Mouse (Mus musculus) heart, embryonic 10.5 days (tissue): Measurements from ENCODE around the gene Macf1. TPM values are rescaled to one million over a fixed set of nuclear protein-coding genes. Genes with fewer than 3 reads are reported as not detected.

ENCODE experiments used
- DNase-seq: peaks from one replicate; pipeline ENCODE4 v3.0.0-alpha.2; 2017; ENCODE audit warnings: low spot score
- H3K27ac ChIP-seq: fragments of 300-500 bp; sonication (generic); 2 replicates; pipeline ENCODE4 v1.5.1; 2016; ENCODE audit warnings: mild to moderate bottlenecking
- H3K27me3 ChIP-seq: fragments of 300-500 bp; sonication (generic); 2 replicates; pipeline ENCODE4 v1.6.1; 2016; ENCODE audit warnings: mild to moderate bottlenecking; ENCODE audit not compliant: poor library complexity, insufficient read depth, severe bottlenecking
- H3K36me3 ChIP-seq: fragments of 300-500 bp; sonication (generic); 2 replicates; pipeline ENCODE4 v1.6.1; 2016; ENCODE audit warnings: mild to moderate bottlenecking, moderate library complexity
- H3K4me1 ChIP-seq: fragments of 300-500 bp; sonication (generic); 2 replicates; pipeline ENCODE4 v1.6.1; 2016; ENCODE audit warnings: mild to moderate bottlenecking
- H3K4me3 ChIP-seq: fragments of 300-500 bp; sonication (generic); 2 replicates; pipeline ENCODE4 v1.5.1; 2016; ENCODE audit warnings: mild to moderate bottlenecking, moderate library complexity
- H3K9me3 ChIP-seq: fragments of 300-500 bp; sonication (generic); 2 replicates; pipeline ENCODE4 v1.6.1; 2016; ENCODE audit warnings: mild to moderate bottlenecking, moderate library complexity
- WGBS: fragments of 180-500 bp; shearing (Covaris S2); methylation state at CpG from one replicate; pipeline ENCODE4 v1.1.7; 2016; 5-methylcytosine and 5-hydroxymethylcytosine counted together
- polyA plus RNA-seq: library from polyadenylated mRNA; unstranded; fragments of >200 nt; fragmentation: Nextera tagmentation; extraction: Ambion mirVana; gene quantifications from 2 replicates; pipeline ENCODE4 v1.2.1, GENCODE M21; 2016

Macf1 gene
- polyA plus RNA-seq, 1 experiment from 2014 or later, result 57.4 TPM

DNA sequence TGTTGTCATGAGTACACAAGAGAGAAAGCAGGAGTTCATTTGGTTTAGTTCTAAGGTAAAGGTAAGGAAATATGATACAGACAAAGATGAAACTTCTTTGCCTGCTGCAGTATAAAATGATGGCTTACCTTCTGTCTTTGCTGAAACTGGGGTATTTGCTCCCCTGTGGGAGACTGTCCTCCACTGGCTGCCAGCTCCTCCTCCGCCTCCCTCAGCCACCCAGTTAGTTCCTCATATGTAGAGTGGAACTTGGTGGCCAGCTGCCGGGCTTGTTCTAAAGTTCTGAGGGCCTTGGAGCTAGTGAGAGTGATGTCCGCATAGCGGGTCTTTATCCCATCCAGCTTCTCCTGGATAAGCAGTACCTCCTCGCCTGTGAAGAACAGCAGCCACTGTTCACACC is 289.3 kb downstream of the Macf1 start:
- Histone ChIP-seq H3K27me3 (no peaks in the 10 kb centered on the region), H3K9me3 (0 out of 2 replicates have a peak, but pooled peaks cover 3% of the 10 kb centered on the region), H3K4me1 (0 out of 2 replicates have a peak, but pooled peaks cover 4% of the 10 kb centered on the region), H3K36me3 (peaks cover 95% of the 10 kb centered on the region), H3K27ac (no peak overlapping the region), H3K4me3 (no peak overlapping the region)
- WGBS, result 88% methylated on average over 5 of the region's 5 CpGs
- no peak for DNase-seq

DNA sequence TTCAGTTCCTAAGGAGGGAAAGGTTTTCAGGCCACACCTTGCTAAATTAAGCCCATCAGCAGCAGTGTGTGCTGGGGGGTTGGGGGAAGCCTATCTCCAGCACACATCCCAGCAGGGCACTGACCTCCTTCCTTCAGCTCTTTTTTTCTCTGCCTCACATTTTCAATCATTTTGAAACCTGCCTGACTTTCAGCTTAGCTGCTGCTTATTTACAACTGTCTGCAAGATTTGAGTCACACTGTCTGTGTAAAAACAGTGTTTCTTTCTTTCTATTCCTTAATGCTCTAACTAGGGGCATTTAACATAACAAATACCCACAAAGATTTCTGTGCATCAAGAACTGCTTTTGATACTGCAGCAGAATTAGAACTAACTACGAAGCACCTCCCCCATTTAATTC is 289.9 kb downstream of the Macf1 start:
- peaks cover 94% of the 10 kb centered on the region for H3K36me3 ChIP-seq
- peak; percentile 38 for DNase-seq
- no peak overlapping the region for H3K4me3 ChIP-seq
- 93% methylated on average over 1 of the region's 1 CpGs for WGBS
- no peak overlapping the region for H3K27ac ChIP-seq
- H3K4me1 ChIP-seq, result 0 out of 2 replicates have a peak, but pooled peaks cover 4% of the 10 kb centered on the region
- 0 out of 2 replicates have a peak, but pooled peaks cover 3% of the 10 kb centered on the region for H3K9me3 ChIP-seq
- no peaks in the 10 kb centered on the region for H3K27me3 ChIP-seq

DNA sequence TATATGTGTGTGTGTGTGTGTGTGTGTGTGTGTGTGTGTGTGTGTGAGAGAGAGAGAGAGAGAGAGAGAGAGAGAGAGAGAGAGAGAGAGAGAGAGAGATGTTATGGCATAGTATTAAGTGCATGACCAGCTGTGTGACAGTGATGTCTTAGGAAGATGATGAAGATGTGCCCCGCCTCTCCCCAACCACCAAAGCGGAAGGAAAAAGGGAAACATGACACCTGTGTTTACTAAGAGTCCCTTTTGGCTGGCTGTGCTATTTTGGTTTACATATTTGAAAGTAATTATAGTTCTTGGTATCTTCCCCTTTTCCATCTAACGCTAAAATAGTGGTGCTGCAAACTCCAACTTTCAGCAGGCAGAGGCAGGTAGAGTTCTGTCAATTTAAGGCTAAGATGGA is 291.2 kb downstream of the Macf1 start:
- H3K4me1 ChIP-seq, result 0 out of 2 replicates have a peak, but pooled peaks cover 4% of the 10 kb centered on the region
- no peak for DNase-seq
- 0 out of 2 replicates have a peak, but pooled peaks cover 3% of the 10 kb centered on the region for H3K9me3 ChIP-seq
- no peak overlapping the region for H3K27ac ChIP-seq
- H3K27me3 ChIP-seq, result no peaks in the 10 kb centered on the region
- no peak overlapping the region for H3K4me3 ChIP-seq
- 85% methylated on average over 3 of the region's 3 CpGs for WGBS
- peaks cover 96% of the 10 kb centered on the region for H3K36me3 ChIP-seq

DNA sequence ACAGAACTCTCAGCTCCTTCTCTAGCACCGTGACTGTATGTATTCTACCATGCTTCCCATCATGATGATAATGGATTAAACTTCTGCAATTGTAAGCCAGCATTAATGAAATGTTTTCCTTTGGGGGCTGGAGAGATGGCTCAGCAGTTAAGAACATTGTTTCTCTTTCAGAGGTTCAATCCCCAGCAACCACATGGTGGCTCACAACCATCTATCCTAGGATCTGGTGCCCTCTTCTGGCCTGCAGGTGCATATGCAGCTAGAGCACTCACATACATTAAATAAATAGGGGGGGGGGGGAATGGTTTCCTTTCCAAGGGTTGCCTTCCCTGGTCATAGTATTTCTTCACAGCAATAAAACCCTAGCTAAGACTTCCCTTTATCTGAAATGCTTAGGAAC is 292.0 kb downstream of the Macf1 start:
- H3K4me1 ChIP-seq, result no peaks in the 10 kb centered on the region
- no peak for DNase-seq
- no peak overlapping the region for H3K27ac ChIP-seq
- peaks cover 95% of the 10 kb centered on the region for H3K36me3 ChIP-seq
- 94% methylated on average over 1 of the region's 1 CpGs for WGBS
- 0 out of 2 replicates have a peak, but pooled peaks cover 3% of the 10 kb centered on the region for H3K9me3 ChIP-seq
- H3K27me3 ChIP-seq, result no peaks in the 10 kb centered on the region
- no peak overlapping the region for H3K4me3 ChIP-seq

DNA sequence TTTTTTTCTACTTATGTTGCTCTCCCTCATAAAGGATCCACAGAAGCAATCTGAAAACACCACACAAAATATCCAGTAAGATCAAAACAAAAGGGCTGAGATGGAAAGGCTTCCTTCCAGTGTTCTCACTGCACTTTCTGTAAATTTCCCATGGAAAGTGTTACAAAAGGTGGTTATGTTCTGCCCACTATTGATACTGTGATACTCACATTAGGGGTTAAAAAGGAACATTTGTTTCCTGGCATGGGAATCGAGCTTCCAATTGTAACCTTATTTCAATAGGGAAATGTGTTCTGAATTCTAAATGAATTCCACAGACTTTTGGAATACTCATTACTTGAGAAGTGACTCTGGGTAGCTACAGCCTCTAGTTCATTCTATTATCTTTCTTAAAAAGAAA is 299.1 kb downstream of the Macf1 start:
- Histone ChIP-seq H3K9me3 (no peaks in the 10 kb centered on the region), H3K27ac (no peak overlapping the region), H3K4me3 (no peak overlapping the region), H3K36me3 (peaks cover 97% of the 10 kb centered on the region), H3K4me1 (no peaks in the 10 kb centered on the region), H3K27me3 (no peaks in the 10 kb centered on the region)
- DNase-seq, result no peak
- WGBS, result 84% methylated on average over 1 of the region's 1 CpGs

DNA sequence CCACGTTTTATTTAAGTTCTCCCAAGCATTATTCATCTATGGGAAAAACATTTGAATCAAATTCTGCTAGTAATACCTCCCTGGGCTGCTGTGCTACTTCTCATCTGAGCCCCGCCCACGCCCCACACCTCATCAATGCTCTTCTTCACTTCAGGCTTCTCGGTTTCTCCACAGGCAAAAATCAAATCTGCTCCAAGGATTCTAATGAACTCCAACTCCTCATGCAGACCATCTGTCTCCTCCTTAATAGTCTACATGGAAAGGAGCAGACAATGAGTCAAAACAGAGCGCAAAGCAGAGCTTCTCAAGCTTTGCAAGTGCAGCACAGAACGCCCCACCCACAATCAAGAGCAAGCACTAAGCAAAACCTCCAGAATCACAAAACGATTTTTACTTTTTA is 301.0 kb downstream of the Macf1 start:
- 87% methylated on average over 7 of the region's 7 CpGs for WGBS
- Histone ChIP-seq H3K27ac (no peak overlapping the region), H3K4me1 (no peaks in the 10 kb centered on the region), H3K27me3 (no peaks in the 10 kb centered on the region), H3K4me3 (no peak overlapping the region), H3K36me3 (peaks cover 96% of the 10 kb centered on the region), H3K9me3 (no peaks in the 10 kb centered on the region)
- no peak for DNase-seq

DNA sequence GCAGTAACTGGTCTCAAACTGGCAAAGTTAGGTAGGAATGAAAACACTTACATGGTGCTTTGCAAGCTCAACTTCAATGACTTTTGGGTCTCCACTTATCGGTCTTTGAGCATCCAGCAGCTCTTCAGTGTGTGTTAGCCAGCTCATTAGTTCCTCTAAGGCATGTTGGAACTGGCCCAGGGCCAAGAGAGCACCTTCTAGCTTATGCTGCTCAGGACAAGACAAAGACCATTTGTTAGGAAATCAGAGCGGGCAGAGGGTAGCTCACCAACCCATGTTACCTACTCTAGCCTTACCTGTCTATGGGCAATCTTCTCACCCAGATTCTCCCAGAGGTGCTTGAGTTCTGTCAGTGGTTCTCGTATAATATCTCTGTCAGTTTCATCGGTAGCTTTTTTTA is 302.1 kb downstream of the Macf1 start:
- H3K4me1 ChIP-seq, result no peaks in the 10 kb centered on the region
- DNase-seq, result no peak
- no peak overlapping the region for H3K4me3 ChIP-seq
- H3K27ac ChIP-seq, result no peak overlapping the region
- H3K27me3 ChIP-seq, result no peaks in the 10 kb centered on the region
- H3K9me3 ChIP-seq, result no peaks in the 10 kb centered on the region
- H3K36me3 ChIP-seq, result peaks cover 97% of the 10 kb centered on the region
- 90% methylated on average over 4 of the region's 4 CpGs for WGBS

DNA sequence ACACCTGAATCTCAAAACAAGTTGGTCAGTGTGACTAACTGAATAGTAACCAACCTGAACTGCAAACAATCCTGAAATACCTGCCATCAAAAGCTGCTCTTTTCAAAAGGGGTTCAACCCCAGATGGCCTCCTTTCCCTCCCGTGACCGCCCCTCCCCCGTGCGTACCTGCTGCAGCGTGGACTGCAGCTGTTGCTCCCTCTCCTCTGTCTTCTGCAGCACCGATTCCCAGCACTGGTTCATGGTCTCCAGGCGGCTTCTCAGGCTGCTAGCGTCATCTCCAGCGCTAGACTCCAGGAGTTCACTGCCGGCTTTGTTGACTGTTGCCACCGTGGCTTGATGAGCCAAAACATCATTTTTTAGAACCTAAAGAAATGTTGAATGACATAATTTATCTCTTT is 302.6 kb downstream of the Macf1 start:
- H3K27me3 ChIP-seq, result no peaks in the 10 kb centered on the region
- H3K36me3 ChIP-seq, result peaks cover 97% of the 10 kb centered on the region
- no peaks in the 10 kb centered on the region for H3K9me3 ChIP-seq
- H3K27ac ChIP-seq, result no peak overlapping the region
- 93% methylated on average over 11 of the region's 11 CpGs for WGBS
- no peak for DNase-seq
- no peak overlapping the region for H3K4me3 ChIP-seq
- H3K4me1 ChIP-seq, result no peaks in the 10 kb centered on the region

DNA sequence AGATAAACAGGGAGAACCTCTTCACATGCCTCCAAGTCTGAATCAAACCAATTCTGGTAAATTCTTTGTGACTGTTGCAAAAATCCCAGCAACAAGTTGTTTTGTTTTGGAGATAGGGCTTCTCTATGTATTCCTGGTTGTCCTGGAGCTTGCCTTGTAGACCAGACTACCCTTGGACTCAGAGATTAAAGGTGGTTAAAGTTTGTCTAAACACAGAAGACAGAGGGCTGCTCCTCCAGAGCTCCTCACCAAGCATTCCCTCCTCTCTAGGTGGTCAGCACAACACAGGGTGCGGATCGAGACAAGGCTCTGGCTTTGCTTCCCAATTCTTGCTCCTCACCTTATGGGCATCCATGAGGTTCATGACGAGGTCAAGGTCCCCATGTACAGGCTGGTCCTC is 308.1 kb downstream of the Macf1 start:
- H3K9me3 ChIP-seq, result no peaks in the 10 kb centered on the region
- no peak overlapping the region for H3K27ac ChIP-seq
- H3K4me3 ChIP-seq, result no peak overlapping the region
- no peaks in the 10 kb centered on the region for H3K27me3 ChIP-seq
- 94% methylated on average over 3 of the region's 3 CpGs for WGBS
- DNase-seq, result no peak
- no peaks in the 10 kb centered on the region for H3K4me1 ChIP-seq
- peaks cover 97% of the 10 kb centered on the region for H3K36me3 ChIP-seq

DNA sequence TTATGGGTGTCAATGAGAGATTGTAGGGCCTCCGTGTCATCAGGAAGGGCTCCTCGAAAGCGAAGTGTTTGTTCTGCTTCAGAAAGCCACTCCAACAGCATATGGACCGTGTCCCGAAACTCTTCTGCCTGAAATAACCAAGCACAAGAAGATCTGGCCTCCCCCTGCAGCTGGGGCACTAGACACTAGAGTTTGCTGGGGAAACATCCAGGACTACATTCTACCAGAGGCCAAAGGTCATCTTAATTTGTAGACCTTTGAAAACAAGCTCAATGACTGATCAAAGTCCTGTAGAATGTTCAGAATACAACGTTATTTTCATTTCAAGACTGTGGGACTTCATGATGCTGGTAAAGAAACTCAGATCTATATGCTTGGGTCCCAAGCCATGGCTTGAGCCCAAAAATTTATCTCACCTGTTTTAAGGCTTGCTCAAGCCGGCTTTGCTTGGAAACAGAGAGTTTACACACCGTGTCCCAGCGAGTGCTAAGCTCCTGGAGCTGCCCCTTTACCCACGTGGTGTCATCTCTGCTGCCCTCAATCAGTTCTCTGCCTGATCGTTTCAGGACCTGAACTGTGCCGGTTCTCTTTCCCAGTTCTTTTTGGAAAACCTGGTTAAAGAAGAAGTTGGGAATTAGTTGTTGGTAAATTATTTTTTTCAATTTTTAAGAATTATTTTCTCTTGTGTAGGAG is 309.7 kb downstream of the Macf1 start:
- no peak for DNase-seq
- no peaks in the 10 kb centered on the region for H3K4me1 ChIP-seq
- no peaks in the 10 kb centered on the region for H3K9me3 ChIP-seq
- no peak overlapping the region for H3K27ac ChIP-seq
- H3K27me3 ChIP-seq, result no peaks in the 10 kb centered on the region
- no peak overlapping the region for H3K4me3 ChIP-seq
- peaks cover 98% of the 10 kb centered on the region for H3K36me3 ChIP-seq
- 94% methylated on average over 12 of the region's 12 CpGs for WGBS

DNA sequence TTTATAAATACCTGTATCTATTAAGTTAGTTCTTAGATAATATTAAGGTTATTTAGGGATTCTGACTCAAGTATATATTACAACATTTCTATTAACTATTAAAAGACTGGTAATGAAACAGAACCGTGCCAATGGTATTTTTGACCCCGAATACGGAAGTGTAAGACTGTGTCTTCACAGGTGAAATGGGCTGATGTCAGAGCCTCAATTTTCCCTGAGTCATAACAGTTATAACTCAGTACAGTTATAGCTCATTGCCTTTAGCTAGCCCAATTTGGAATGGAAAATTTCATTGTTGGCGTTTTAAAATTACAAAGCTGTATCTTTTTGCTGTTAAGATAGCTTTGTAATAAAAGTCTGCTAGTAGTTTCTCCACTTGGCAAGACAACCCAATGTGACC is 320.6 kb downstream of the Macf1 start:
- 94% methylated on average over 4 of the region's 4 CpGs for WGBS
- DNase-seq, result no peak
- peaks cover 94% of the 10 kb centered on the region for H3K36me3 ChIP-seq
- no peaks in the 10 kb centered on the region for H3K4me1 ChIP-seq
- H3K27me3 ChIP-seq, result no peaks in the 10 kb centered on the region
- no peaks in the 10 kb centered on the region for H3K9me3 ChIP-seq
- no peak overlapping the region for H3K4me3 ChIP-seq
- no peak overlapping the region for H3K27ac ChIP-seq

DNA sequence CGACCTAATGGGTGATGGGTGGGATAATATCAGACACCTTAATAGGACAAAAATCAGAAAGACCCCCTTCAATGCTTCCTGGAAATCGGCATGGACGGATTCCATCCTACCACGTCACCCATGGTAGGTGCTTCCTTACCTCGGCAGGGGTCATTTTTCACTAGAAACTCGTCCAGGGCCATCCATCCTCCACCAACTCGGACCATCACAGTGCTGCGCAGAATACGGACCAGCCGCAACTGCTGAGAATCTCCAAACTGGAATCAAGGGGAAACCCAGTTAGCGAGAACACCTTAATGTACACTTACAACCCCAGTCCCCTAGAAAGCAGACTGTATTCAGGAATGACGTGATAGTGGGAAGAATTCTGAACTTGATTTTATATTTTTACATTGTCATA is 323.4 kb downstream of the Macf1 start:
- no peaks in the 10 kb centered on the region for H3K4me1 ChIP-seq
- peaks cover 94% of the 10 kb centered on the region for H3K36me3 ChIP-seq
- WGBS, result 91% methylated on average over 12 of the region's 12 CpGs
- no peaks in the 10 kb centered on the region for H3K27me3 ChIP-seq
- no peak overlapping the region for H3K4me3 ChIP-seq
- H3K9me3 ChIP-seq, result no peaks in the 10 kb centered on the region
- no peak overlapping the region for H3K27ac ChIP-seq
- peak; percentile 72 for DNase-seq

DNA sequence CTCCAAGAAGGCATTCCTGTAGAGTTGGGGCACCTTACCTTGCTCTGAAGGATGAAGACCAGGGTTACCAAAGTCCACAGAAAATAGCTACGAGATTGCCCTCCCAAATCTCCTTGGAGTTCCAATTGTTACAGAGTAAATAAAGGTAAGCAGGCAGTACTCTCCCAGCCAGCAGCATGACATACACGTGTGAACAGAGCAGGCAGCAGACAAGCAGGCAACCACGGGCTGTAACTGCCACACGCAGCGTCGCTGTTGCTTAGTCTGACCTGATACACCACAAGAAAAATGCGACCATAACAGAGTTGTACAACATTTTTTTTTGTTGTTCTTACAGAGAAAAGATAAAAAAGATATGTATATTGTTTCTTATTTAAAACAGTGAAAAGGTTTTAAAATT is 325.5 kb downstream of the Macf1 start:
- peaks cover 94% of the 10 kb centered on the region for H3K36me3 ChIP-seq
- DNase-seq, result peak; percentile 60
- WGBS, result 92% methylated on average over 7 of the region's 7 CpGs

DNA sequence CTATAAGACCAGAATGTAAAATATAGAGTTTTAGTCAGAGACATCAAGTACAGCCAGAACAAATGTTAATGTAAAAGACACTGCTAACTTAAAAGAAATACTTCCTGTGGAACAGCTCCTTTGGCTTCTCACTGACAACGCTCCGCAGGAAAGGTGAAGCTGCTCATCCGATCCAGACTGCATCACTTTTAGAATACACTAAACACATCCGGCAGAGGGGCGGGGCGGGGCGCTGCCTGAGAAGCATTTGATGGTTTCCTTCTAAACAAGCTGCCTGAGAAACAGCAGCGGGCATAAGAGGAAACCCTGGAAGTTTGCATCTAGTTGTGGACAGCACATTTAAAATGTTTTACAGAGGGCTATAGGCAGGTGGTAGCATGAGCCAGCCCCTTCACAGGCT is 328.2 kb downstream of the Macf1 start:
- no peak for DNase-seq
- H3K36me3 ChIP-seq, result peaks cover 92% of the 10 kb centered on the region
- WGBS, result 90% methylated on average over 8 of the region's 8 CpGs

More for the DNA sequence above, 325.5 kb downstream of the Macf1 start:
- no peak overlapping the region for H3K4me3 ChIP-seq
- no peak overlapping the region for H3K27ac ChIP-seq
- H3K4me1 ChIP-seq, result no peaks in the 10 kb centered on the region
- H3K9me3 ChIP-seq, result no peaks in the 10 kb centered on the region
- H3K27me3 ChIP-seq, result no peaks in the 10 kb centered on the region

More for the DNA sequence above, 328.2 kb downstream of the Macf1 start:
- H3K27ac ChIP-seq, result no peak overlapping the region
- no peaks in the 10 kb centered on the region for H3K4me1 ChIP-seq
- no peaks in the 10 kb centered on the region for H3K9me3 ChIP-seq
- no peaks in the 10 kb centered on the region for H3K27me3 ChIP-seq
- H3K4me3 ChIP-seq, result no peak overlapping the region
